Mouse (Mus musculus) cerebellum, postnatal 14 days (tissue): ENCODE data around the gene Surf2.
"Not testable (repeated sequence)": the region's sequence is repeated elsewhere in the genome, so short reads cannot be mapped to it uniquely, and the experiment has no call there.

Experiments used
- DNase-seq, 2 experiments: peaks; one replicate each; pipeline ENCODE4 v3.0.0; 2021; ENCODE audit warnings: mixed read lengths in 2 of 2

The Surf2 gene

DNA sequence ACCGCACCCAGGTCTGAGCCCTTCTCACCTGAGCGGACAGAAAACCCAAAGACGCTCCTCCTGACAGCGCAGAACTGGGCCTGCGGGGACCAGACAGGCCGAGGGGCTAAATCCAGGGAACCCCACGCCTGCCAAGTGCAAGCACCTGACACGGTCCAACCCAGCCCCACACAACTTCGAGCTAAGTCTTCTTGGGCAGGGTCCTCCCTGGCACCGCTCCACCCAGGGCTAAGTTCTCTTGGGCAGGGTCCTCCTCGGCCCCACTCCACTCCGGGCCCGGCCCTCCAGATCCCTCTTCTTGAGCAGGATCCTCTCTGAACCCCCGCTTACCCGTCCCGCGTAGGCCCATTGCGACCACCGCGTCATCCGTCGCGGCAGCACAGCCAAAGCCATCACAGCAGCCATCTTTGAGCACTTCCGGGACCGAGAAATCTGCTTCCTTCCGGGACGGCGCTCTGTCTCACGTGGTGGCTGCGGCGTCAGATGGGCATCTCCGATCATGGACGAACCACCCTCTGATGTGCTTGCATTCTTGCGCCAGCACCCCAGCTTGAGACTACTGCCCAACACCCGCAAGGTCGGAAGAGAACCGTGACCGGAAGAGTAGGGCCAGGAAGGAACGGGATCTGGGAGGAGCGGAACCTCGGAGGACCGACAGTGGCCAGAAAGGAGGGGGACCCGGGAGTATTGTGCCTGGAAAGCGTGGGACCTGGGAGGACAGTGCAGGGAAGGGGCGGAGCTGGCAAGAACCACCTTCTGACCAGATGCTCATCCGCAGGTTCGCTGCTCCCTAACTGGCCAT lies at the start of gene Surf2, which contains the start of gene Surf1:
TSS of gene Surf2 (plus strand) at position 441 of the 802 bp plus-strand sequence.
TSS of gene Surf1 (minus strand) at position 604 of the 802 bp plus-strand sequence.
- peak; percentile 87 for DNase-seq

DNA sequence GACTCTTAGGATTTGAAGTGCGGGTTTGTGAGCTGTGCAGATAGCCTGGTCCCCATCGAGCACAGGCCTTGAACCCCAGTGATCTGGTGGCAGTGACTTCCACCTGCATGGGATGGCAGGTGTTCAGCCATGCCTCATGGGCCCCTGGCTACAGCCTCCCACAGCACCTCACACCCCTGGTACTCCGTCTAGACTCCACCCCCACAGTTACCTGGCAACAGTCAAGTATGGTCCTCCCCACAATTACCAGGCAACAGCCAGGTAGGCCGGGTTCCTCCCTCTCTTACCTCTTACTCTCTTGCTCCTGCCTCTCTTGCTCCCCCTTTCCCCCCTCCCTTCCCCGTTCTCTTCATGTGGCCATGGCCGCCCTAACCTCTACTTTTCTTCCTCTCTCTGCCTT lies 45.5 kb upstream of the Surf2 start:
- DNase-seq, result no peak

DNA sequence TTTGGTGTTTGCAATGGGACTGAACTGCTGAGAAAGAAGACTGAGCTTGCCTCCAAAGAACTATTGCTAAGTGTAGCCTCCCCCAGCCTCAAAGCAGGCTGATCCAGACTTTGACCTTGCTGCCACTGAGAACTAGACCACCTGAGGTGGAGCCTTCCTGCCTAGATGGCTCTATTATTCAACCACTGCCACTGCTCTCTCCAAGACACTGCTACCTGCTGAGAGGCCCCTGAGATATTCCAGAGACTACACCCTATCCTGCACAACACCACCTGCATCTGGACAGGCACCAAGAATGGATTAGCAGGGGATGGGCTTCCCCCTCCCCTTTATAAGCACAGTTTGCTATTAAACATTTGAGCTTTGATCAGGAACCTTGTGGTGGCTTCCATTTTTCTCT lies 37.6 kb upstream of the Surf2 start:
- DNase-seq, result no peak

DNA sequence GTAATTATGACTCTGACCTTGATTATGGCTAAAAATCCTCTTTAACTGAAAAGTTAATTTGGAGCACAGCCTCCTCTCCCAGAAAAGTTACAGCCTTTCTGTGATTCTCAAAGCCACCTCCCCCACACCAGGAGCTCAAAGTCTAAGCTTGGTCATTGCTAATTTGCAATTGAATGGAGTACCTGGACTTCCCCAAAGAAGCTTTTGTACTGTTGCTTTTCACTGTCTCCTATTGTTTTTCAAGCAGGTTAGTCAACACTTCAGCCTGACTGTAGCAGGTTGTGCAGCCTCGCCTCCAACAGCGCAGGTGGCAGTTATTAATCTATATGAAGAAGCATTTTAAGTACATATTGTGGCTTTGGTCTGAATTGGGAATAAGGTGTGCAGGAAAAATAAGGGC lies 30.6 kb upstream of the Surf2 start:
- DNase-seq, result not testable (repeated sequence)

DNA sequence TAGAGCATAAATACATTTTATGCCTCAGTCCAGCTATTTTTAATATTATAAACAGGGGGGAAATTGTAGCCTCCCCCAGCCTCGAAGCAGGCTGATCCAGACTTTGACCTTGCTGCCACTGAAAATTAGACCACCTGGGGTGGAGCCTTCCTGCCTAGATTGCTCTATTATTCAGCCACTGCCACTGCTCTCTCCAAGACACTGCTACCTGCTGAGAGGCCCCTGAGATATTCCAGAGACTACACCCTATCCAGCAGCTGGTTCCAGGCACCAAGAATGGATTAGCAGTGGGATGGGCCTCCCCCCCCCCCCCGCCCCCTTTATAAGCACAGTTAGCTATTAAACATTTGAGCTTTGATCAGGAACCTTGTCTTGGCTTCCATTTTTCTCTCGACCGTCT lies 30.0 kb upstream of the Surf2 start:
- DNase-seq, result not testable (repeated sequence)

DNA sequence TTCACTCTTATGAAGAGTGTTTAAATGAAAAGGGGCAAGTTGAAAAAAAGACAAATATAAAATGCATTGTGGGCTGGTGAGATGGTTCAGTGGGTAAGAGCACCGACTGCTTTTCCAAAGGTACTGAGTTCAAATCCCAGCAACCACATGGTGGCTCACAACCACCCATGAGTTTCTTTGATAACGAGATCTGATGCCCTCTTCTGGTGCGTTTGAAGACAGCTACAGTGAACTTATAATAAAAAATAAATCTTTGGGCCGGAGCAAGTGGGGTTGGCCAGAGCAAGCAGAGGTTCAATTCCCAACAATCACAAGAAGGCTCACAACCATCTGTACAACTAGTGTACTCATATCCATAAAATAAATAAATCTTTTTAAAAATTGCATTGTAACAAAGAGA lies 20.3 kb upstream of the Surf2 start:
- DNase-seq, result no peak

DNA sequence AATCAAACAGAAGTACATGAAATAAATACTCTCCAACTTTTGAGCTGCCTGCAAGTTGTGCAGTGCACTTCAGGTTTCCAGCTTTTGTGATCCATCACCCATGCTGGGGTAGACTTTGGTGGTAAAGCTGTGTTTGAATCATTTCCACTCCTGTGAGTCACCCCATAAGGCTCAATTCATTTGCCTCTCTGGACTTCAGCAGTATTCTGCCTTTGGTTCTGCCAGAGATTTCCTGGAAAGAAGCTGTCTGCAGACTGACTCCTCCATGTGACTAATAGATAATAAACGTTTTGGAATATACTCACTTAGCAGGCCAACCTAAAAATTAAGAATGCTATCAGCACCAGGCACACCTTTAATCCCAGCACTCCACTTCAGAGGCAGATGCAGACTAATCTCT lies 15.4 kb upstream of the Surf2 start:
- no peak for DNase-seq

DNA sequence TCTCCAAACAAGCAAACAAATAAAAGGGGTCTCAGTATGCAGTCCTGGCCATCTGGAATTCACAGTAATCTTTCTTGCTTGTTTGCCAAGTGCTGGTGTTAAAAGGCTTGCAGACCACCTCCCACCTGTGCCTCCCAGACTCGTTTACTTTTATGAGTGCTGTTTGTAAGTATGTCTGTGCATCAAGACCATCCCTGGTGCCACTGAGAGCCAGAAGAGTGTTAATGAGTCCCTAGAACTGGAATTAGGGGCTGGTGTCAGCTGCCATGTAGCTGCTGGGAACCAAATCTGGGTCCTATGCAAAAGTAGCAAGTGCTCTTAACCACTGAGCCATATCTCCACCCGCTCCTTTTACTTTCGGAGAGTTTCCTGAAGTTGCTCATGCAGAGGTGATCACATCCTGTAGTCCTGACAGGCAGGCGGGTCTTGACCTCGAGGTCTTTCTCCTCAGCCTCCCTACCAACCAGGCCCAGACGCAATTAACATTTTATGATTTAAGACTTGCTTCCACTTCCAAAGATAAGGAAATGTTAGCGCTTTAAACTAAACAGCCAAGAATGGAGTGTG lies 14.2 kb upstream of the Surf2 start:
- no peak for DNase-seq

DNA sequence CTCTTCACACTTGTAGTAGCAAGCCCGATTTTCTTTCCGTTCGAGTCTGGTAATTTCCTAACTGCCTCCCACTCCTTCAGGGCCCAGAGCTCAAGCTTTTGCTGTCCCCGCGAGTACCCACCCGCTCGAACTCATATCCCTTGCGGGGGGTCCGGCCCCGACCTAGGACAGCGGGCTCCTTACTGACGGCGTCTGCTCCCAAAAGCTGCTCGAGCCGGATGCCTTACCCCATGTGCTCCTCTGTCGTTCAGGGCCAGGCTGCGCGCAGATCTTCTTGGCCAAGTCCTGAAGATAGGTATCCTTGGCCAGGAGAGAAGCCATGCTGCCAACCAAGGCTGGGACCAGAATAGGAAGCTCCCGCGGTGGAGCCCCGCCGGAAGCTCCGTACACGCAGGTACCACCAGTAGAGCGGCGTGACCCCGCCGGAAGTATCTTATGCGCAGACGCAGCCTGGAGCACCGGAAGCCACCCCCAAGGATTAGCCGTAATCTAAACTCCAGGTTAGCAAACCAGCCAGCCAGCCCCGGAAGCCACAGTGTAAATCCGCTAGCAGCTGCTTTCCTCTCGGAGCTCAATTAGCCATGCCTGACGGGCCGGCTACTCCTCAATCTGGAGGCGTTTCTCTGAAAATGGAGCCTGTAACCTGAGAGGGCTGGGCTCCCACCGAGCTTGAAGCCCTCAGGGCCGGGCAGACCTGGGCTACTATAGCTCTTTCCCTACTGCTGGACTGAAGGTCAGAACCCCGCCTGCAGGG lies 13.5 kb upstream of the Surf2 start, which contains the start of gene Surf6:
TSS of gene Surf6 (minus strand) at position 413 of the 754 bp plus-strand sequence.
- DNase-seq, result peak; percentile 94

DNA sequence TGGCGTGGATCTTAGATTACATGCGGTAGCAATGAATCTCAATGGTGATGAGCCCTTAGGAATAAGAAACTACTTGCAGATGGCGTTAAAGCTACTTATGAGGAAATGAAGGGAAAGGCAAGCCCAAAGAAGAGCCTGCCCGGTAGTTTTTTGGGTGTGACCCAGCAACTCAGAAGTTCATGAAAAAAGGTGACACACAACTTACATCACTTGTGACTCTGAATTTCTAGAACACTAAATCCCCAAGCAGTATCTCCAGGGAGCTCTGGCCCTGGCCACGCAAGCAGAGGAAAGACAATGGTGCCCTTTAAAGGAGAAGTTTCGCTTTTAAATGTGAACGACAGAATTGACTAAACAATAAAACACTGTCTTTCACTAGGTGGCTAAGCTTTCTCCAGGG lies 12.9 kb upstream of the Surf2 start:
- no peak for DNase-seq

DNA sequence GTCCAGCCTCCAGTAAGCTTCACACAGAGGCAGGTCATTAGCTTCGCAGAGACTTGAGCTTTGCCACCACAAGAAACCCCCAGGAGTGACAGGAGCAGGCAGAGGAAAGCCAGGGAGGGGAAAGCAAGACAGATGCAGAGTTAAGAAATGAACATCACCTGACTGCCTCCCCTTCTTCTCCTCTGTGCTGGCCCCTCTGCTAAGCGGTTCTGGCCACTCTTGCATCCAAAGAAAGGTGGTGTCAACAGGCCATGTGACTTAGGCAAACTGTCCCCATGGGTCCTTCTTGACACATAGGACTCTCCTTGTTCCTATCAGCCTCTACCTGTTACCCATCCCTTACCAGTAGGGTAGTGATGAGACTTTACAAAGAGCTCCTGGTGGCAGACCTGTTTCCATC lies 10.2 kb upstream of the Surf2 start:
- DNase-seq, result no peak

DNA sequence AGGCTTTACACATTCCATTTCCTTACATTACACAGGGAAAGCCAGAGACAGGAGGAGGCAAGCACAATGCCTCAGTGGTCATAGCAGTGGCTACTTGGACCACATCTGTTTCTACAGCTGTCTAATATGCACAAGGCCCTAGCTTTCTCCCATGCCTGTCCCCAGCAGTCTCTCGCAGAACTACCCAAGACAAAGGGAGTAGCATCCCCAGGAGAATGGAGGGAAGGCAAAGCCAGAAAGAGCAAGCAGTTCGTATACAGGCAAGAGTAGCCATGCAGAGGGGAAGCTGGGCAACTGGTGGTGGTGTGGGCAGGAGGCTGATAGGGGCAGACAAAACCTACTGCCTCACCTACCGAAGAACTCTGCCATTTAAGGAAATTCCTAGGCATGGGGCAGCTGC lies 9.7 kb upstream of the Surf2 start:
- no peak for DNase-seq

DNA sequence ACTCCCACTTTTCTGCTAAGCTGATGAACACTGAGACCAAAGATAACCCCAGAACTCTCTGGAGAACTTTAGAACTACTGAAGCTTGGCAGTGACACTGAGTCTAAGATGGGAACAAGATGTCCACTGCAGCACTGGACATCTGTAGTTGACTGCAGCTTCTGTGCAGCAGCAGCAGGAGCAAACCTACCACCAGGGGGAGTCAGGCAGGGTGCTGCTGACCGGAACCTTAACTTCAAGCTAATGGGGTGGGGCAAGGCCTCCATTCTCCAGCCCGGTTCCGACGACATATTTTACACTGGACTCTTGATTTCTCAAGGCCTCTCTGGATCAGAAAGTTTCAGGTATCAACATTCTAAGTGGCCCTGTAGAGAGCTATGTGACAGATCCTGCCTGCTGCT lies 9.1 kb upstream of the Surf2 start:
- peak; percentile 43 to 61 for DNase-seq

DNA sequence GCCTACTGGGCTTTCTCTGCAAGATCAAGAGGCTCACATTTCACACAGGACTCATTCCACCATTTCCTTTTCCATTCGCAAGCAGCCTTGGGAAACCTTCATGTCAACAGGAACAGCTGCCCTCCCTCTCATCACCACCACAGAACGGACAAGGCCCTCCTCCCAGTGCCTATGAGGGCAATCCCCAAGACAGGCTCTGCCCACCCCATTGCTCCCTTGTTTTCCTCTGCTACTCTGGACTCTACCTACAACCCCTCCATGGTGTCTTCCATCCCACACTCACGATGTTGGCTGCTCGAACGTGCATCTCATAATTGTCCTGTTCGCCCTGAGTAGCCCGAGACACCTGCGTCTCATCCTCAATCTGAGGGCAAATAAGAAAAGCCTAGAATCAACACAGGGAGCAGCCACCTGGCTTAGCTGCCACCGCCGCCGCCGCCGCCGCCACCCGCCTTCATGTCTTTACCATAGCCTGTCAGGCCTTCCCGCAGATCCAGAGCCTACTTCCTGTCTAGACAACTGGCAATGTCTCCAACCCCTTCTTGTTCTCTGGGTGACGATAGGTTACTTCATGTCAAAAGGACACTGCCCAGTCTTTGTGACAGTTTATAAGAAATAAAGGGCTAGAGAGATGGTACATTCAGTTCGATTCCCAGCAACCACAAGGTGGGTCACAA lies 7.3 kb upstream of the Surf2 start:
- DNase-seq, result no peak

DNA sequence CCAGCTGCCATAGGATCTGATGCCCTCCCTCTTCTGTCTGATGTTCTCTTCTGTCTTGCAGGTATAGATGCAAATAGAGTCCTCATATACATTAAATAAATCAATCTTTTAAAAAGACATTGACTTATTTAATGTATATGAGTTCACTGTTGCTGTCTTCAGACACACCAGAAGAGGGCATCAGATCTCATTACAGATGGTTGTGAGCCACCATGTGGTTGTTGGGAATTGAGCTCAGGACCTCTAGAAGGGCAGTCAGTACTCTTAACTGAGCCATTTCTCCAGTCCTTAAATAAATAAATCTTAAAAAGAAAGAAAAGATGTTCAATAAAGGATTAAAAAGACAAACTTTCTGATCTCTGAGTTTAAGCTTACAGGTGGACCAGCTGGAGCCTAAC lies 6.8 kb upstream of the Surf2 start:
- DNase-seq, result no peak

DNA sequence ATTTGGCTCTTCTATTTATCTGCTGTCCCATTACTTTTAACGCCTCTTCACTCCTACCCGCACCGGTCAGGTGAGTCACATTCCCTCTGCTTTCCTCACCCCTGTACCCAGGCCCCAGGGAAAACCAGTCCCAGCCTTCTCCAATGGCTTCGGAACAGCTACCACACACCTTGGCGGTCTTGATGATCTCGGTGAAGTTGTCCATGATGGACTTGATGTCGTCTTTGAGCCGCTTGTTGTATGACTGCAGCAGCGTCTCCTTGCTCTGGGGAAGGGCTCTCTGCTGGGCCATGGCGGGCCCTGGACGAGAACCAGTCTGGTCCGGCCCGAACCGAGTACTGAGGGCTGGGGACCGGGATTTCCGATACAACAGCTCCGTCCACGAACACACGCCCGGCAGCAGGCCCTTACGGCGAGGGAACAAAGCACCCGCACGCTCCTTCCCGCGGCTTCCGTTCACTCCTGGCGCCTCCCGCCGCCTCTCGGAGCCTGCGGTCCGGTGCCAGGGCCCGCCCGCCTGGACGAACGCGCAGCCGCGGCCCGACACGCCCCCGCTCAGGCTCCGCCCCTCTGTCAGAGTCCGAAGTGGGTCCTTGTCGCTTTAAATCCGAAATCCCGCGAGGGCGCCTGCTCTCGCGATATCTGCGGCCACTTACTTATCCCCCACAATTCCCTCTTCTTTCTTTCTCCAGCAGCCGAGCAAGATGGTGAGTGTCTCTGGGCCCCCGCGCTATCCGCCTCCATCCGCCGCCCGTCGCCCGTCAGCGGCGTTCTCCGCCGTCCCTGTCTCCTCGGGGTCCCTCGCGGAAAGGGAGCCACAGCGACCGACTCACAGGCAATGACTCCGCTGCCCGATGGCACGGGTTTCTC lies 5.8 kb upstream of the Surf2 start, which contains the start of the genes Med22 and Rpl7a:
TSS of gene Med22 (minus strand) at position 554 of the 870 bp plus-strand sequence.
TSS of gene Rpl7a (plus strand) at position 641 of the 870 bp plus-strand sequence.
- peak; percentile 100 for DNase-seq

DNA sequence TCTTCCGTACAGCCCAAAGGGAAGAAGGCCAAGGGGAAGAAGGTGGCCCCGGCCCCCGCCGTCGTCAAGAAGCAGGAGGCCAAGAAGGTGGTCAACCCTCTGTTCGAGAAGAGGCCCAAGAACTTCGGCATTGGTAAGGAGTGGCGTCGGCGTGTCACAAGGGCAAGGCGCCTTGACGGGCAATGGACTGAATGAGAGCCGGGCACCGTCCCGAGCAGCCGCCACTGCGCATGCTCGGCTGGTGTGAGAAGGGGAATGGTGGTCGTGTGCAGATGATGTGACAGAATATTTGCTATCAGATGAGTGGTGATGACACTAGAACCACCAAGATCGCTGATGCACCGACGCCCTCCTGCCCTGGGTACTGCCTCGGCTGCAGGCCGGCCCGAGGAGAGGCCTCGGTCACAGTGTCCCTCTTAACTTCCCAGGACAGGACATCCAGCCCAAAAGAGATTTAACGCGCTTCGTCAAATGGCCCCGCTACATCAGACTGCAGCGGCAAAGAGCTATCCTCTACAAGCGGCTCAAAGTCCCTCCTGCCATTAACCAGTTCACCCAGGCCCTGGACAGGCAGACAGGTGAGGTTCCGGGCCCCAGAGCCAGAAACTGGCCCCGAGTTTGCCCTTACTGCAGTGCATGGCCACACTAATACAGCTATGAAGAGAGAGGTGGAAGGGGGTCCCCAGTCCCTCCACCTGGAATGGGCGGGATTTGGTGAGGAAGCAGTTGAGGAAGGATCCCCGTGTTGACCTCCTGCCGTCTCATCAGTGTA lies 5.0 kb upstream of the Surf2 start:
- DNase-seq, result peak; percentile 78 to 86

DNA sequence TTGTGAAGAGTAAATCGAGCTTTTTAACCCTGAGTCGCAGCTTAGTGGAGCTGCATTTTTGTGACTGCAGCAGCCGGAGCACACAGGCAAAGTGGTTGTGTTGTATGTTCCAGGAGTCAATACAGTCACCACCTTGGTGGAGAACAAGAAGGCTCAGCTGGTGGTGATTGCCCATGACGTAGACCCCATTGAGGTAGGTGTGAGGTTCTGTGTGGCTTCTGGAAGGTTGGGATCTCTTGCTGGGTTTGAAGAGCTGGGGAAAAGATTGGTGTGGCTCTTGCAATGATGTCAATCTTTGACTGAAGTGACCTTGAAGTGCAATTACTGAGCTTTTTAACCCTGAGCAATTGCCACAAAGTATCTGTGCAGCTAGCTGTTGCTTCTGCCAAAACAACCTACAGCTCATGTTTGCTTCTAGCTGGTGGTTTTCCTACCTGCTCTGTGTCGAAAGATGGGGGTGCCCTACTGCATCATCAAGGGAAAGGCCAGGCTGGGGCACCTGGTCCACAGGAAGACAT lies 3.9 kb upstream of the Surf2 start:
- DNase-seq, result no peak

DNA sequence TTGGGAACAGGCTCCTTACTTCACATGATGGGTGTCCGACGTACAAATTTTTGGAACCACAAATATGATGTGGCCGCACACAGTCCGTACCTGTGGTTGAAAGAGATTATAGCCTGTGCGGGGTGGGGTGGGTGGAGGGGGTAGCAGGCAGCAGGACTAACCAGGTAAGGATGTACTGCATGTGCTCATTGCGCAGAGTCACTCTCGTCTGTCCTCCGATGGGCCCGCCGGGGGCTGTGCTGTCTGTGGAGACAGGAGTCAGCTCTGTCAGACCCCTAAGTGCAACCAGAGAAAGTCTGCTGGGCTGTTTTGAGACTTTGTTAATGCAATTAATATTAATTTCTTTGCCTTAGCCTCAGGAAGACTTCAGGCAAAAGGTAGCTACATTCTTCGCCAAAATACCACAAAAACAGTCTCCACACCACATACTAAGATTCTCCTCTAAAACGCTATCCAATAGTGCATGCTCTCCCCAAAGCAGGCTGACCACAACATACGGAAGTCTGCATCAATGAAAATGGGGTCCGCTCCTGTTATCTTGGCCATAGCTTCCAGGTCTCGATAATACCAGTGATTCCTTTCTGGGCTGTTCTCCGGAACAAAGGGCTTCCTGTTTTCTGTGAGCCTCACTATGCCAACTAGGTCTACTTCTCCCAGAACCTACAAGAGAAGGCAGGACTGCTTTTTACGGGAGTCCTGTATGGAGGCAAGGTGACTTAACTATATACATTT lies 2.6 kb upstream of the Surf2 start:
- no peak for DNase-seq
